Mouse (Mus musculus): ENCODE results near the gene Sp9. TPM values are rescaled to one million over a fixed set of nuclear protein-coding genes. Genes with fewer than 3 reads are reported as not detected.

Gene Sp9
- total and polyA plus RNA-seq, 3 experiments, result 0.55 TPM; not detected in 2

- TF ChIP-seq JUND (conservative IDR thresholded peaks at IDR 0.05; ENCODE audit: low read depth, low read length), result no peak
- TF ChIP-seq ZNF384 (IDR thresholded peaks at IDR 0.05; ENCODE audit: low read depth, low read length), result no peak
- no peak for TF ChIP-seq RCOR1 (conservative IDR thresholded peaks at IDR 0.05; ENCODE audit: low read depth, low read length)
- DNase-seq (ENCODE audit: extremely low read depth), result no peak
These were observed 26.4 kb downstream of the Sp9 start for GRCm38 (mm10) chr2:73298154-73298553.

DNA sequence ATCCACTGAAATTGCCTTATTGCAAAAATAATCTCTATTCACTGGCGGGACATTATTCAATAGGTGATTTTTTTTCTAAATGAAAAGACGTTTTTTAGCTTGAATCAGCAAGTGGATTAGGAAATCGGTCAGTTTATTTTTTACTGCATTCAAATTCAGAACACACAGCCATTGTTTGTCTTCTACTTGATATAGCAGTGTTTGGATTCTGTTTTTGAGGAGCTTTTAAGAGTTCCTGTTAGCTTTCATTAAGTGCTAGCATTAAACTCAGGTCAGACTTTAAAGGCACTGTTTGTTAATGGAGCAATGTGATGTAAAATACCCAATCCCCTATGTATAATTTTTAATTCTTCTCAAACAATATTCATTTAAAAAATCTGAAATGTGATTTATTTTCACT is 27.1 kb downstream of the Sp9 start:
- Histone ChIP-seq H3K27me3 (replicated peaks) (no peaks in the 10 kb centered on the region), H3K79me2 (replicated peaks; ENCODE audit: control insufficient read depth, extremely low read depth, insufficient read depth, poor library complexity, severe bottlenecking) (no peaks in the 10 kb centered on the region), H3K9ac (ENCODE audit: insufficient read depth, low read depth) (no peak overlapping the region), H3K4me2 (ENCODE audit: insufficient read depth, low read depth, poor library complexity, severe bottlenecking) (no peak overlapping the region), H3K4me3 (replicated peaks in 1 of 3; ENCODE audit: low read depth in 2 of 3, low read length in 2 of 3, poor library complexity in 1 of 3) (no peak overlapping the region), H3K36me3 (replicated peaks in 1 of 2; ENCODE audit: control insufficient read depth in 1 of 2, insufficient read depth in 1 of 2, low read length in 1 of 2) (peaks cover 34 to 67% of the 10 kb centered on the region in 2 experiments), H3K27ac (ENCODE audit: insufficient read depth, low read depth) (no peak overlapping the region), H3K4me1 (ENCODE audit: control insufficient read depth in 1 of 2, insufficient read depth in 2 of 2) (peaks cover 0 to 6% of the 10 kb centered on the region in 2 experiments; a peak in 1 of 4 replicates), H3K9me3 (replicated peaks; ENCODE audit: low read length) (no peaks in the 10 kb centered on the region)
- TF ChIP-seq UBTF (IDR thresholded peaks at IDR 0.05; ENCODE audit: low read depth, low read length) (no peak), GABPA (IDR thresholded peaks at IDR 0.05; ENCODE audit: insufficient replicate concordance, low read depth, low read length) (no peak), USF2 (conservative IDR thresholded peaks at IDR 0.05; ENCODE audit: low read depth, low read length) (no peak), MEF2A (IDR thresholded peaks at IDR 0.05; ENCODE audit: borderline replicate concordance, low read depth, low read length) (no peak), ETS1 (conservative IDR thresholded peaks at IDR 0.05; ENCODE audit: low read depth, low read length) (no peak)
- in situ Hi-C loops (cut with MboI; ENCODE audit: low pct_ligation_motif_present, low pct_unique_long_range_greater_than_20kb, low sequenced_read_pairs) (loop anchor here (25.0 kb wide), 2 partner anchors 337 to 662 kb away; no protein-coding TSS in a partner anchor), dilution Hi-C loops (cut with MboI; ENCODE audit: extremely low pct_ligation_motif_present, extremely low pct_unique_long_range_greater_than_20kb, low sequenced_read_pairs) (no loop called here)
- no peak for DNase-seq (ENCODE audit: extremely low read depth)

More at GRCm38 (mm10) chr2:73298154-73298553, 26.4 kb downstream of the Sp9 start:
- Histone ChIP-seq H3K4me2 (ENCODE audit: insufficient read depth, low read depth, poor library complexity, severe bottlenecking) (no peak overlapping the region), H3K4me1 (ENCODE audit: control insufficient read depth in 1 of 2, insufficient read depth in 2 of 2) (peaks cover 0 to 6% of the 10 kb centered on the region in 2 experiments; a peak in 1 of 4 replicates), H3K27ac (ENCODE audit: insufficient read depth, low read depth) (no peak overlapping the region), H3K27me3 (replicated peaks) (no peaks in the 10 kb centered on the region), H3K9ac (ENCODE audit: insufficient read depth, low read depth) (no peak overlapping the region), H3K79me2 (replicated peaks; ENCODE audit: control insufficient read depth, extremely low read depth, insufficient read depth, poor library complexity, severe bottlenecking) (no peaks in the 10 kb centered on the region), H3K9me3 (replicated peaks; ENCODE audit: low read length) (no peaks in the 10 kb centered on the region), H3K4me3 (replicated peaks in 1 of 3; ENCODE audit: low read depth in 2 of 3, low read length in 2 of 3, poor library complexity in 1 of 3) (no peak overlapping the region), H3K36me3 (replicated peaks in 1 of 2; ENCODE audit: control insufficient read depth in 1 of 2, insufficient read depth in 1 of 2, low read length in 1 of 2) (peaks cover 32 to 62% of the 10 kb centered on the region in 2 experiments)
- dilution Hi-C loops (cut with MboI; ENCODE audit: extremely low pct_ligation_motif_present, extremely low pct_unique_long_range_greater_than_20kb, low sequenced_read_pairs) (no loop called here), in situ Hi-C loops (cut with MboI; ENCODE audit: low pct_ligation_motif_present, low pct_unique_long_range_greater_than_20kb, low sequenced_read_pairs) (loop anchor here (25.0 kb wide), 2 partner anchors 336 to 661 kb away; no protein-coding TSS in a partner anchor)

DNA sequence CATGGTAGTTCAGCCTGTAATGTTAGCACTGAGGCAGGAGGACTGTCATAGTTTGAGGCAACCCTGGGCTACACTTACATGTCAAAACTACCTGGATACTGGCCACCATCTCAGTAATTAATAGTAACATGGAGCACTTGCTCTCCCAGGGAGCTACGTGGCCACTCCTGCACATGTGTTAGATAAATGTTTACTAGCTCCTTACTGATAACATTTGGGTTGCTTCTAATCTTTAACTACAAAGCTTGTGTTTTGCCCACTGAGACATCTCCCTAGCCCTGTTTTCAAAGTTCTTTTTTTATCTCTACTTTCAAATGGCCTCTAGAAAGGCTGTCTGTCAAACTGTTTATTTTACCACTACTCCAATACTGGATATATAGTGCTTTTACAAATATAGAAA is 30.3 kb downstream of the Sp9 start:
- no peak for DNase-seq (ENCODE audit: extremely low read depth)
- dilution Hi-C loops (cut with MboI; ENCODE audit: extremely low pct_ligation_motif_present, extremely low pct_unique_long_range_greater_than_20kb, low sequenced_read_pairs), result no loop called here
- Histone ChIP-seq H3K36me3 (replicated peaks in 1 of 2; ENCODE audit: control insufficient read depth in 1 of 2, insufficient read depth in 1 of 2, low read length in 1 of 2) (peaks cover 41 to 69% of the 10 kb centered on the region in 2 experiments), H3K79me2 (replicated peaks; ENCODE audit: control insufficient read depth, extremely low read depth, insufficient read depth, poor library complexity, severe bottlenecking) (no peaks in the 10 kb centered on the region), H3K9ac (ENCODE audit: insufficient read depth, low read depth) (no peak overlapping the region), H3K27ac (ENCODE audit: insufficient read depth, low read depth) (no peak overlapping the region), H3K27me3 (replicated peaks) (no peaks in the 10 kb centered on the region), H3K4me1 (ENCODE audit: control insufficient read depth in 1 of 2, insufficient read depth in 2 of 2) (no peaks in the 10 kb centered on the region), H3K4me3 (replicated peaks in 1 of 3; ENCODE audit: low read depth in 2 of 3, low read length in 2 of 3, poor library complexity in 1 of 3) (no peak overlapping the region), H3K4me2 (ENCODE audit: insufficient read depth, low read depth, poor library complexity, severe bottlenecking) (no peak overlapping the region), H3K9me3 (replicated peaks; ENCODE audit: low read length) (no peaks in the 10 kb centered on the region)
- in situ Hi-C loops (cut with MboI; ENCODE audit: low pct_ligation_motif_present, low pct_unique_long_range_greater_than_20kb, low sequenced_read_pairs), result no loop called here
- TF ChIP-seq ETS1 (conservative IDR thresholded peaks at IDR 0.05; ENCODE audit: low read depth, low read length) (no peak), CTCF (conservative IDR thresholded peaks at IDR 0.05 in 1 of 2, IDR thresholded peaks at IDR 0.05 in 1 of 2; ENCODE audit: low read depth in 2 of 2, low read length in 2 of 2) (no peak), SMC3 (IDR thresholded peaks at IDR 0.05; ENCODE audit: low read depth, low read length) (no peak), ZKSCAN1 (IDR thresholded peaks at IDR 0.05; ENCODE audit: borderline replicate concordance, low read depth, low read length) (no peak), MYC (IDR thresholded peaks at IDR 0.05; ENCODE audit: low read depth, low read length) (no peak), IRF4 (IDR thresholded peaks at IDR 0.05; ENCODE audit: low read depth, low read length) (no peak), MAZ (IDR thresholded peaks at IDR 0.05; ENCODE audit: low read depth, low read length) (no peak), MAFK (IDR thresholded peaks at IDR 0.05; ENCODE audit: insufficient replicate concordance, low read length) (no peak), SIN3A (IDR thresholded peaks at IDR 0.05; ENCODE audit: low read length) (no peak), MAX (IDR thresholded peaks at IDR 0.05; ENCODE audit: low read length) (no peak), TBP (conservative IDR thresholded peaks at IDR 0.05; ENCODE audit: low read depth, low read length) (no peak), USF1 (IDR thresholded peaks at IDR 0.05; ENCODE audit: low read depth, low read length) (no peak), ZC3H11A (IDR thresholded peaks at IDR 0.05; ENCODE audit: low read depth, low read length) (no peak), MEF2A (IDR thresholded peaks at IDR 0.05; ENCODE audit: borderline replicate concordance, low read depth, low read length) (no peak), BHLHE40 (IDR thresholded peaks at IDR 0.05; ENCODE audit: low read depth, low read length) (no peak)

Data from CH12.LX (cell line).